Mouse (Mus musculus) hindlimb bud, embryonic 11.5 days (tissue): Measurements from ENCODE around the gene Olfr878.

Experiments
- DNase-seq: peaks from one replicate; pipeline ENCODE4 v3.0.0-alpha.2; 2012; ENCODE audit warnings: low read depth, low spot score; ENCODE audit errors: extremely low spot score

Gene Olfr878

GRCm38 (mm10) chr9:37917540-37917939 lies at the start of gene Olfr878:
Olfr878 (plus strand) TSS chr9:37917840.
- DNase-seq, result no peak

DNA sequence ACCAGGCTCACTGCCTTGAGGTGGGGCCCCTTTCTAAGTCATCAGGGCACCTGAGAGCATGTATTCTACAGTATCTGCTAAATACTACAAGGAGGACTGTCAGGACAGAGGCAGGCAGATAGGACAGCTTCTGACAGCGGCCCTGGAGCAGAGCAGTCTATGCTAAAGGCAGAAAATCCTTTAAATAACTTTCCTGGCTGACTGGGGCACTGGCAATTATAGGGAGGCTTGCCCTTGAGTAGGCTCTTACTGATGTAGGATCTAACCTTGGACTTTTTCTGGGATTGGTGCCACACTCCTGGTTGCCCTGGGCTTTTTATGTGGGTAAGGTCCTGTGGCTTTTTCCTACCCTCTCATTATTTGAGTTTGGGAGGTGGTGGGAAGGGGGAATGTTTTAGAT lies 47.4 kb upstream of the Olfr878 start:
- DNase-seq, result no peak

DNA sequence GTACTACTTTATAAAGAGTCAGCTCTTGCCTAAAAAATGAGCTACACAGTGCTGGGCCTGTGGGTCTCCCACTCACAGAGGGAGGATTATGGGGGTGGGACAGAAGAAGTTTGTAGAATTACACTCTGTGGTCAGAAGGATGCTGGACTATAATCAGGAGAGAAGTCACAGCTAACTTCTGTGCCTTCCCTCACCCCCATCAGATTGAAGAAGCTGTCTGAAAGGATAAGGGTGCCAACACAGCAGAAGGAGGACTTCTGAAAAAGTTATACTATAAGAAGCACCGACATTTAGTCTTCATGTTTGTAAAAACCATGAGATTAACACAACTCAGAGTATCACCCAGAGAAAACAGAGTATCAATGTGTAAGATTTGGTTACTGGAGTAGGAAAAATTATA lies 46.5 kb upstream of the Olfr878 start:
- no peak for DNase-seq

DNA sequence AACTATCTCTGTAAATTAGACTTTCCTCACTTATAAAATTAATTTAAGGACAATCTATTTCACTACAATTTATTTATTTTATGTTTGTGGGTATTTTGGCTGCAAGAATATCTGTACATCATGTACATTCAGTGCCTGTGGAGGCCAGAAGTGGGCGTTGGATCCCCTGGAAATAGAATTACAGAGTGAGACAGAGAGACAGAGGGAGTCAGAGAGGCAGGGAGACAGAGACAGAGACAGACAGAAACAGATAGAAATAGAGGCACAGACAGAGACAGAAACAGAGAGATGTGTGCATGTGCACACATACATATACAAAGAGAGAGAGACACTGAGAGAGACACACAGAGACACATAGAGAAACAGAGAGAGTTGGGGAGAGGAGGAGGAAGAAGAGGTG lies 46.1 kb upstream of the Olfr878 start:
- no peak for DNase-seq

DNA sequence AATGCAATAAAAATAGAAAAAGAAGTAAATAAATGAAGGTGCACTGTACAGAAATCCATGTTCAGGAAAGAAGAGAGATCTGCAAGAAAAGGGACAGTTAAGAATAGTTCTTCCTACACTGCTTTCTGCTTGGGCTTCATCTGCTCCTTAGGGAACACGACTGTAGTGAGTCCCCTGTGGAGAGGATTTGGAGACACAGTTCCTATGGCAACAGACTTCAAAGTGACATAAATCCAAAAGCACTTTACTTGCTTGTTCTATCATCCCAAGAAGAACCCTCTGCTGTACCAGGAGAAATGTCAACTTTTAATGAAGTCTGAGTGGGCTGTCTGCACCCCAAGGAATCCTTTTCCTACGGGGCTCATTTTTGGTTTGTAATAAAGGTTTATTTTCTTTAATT lies 26.7 kb upstream of the Olfr878 start:
- DNase-seq, result no peak

- DNase-seq, result no peak
These were observed 21.0 kb upstream of the Olfr878 start, which contains the start of gene Olfr145 for GRCm38 (mm10) chr9:37896661-37897060. Olfr145 (plus strand) TSS chr9:37896724.

DNA sequence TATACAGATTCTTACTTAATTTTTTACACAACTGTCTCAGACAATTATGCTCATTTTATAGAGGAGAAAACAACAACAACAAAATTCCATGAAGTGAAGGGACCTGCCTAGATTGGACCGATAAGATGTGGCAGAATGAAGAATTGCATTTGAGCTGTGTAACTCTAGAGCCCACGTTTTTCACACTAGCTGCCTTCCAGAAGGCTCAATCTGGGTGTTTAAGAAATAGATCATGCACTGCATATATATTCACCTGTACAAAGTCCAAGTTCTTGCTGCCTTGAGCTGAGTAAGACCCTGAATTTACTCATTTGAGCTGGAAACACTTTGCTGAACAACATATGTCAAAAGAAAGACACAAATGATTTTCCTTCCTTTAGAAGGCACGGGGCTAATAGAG lies 12.1 kb upstream of the Olfr878 start:
- DNase-seq, result no peak

DNA sequence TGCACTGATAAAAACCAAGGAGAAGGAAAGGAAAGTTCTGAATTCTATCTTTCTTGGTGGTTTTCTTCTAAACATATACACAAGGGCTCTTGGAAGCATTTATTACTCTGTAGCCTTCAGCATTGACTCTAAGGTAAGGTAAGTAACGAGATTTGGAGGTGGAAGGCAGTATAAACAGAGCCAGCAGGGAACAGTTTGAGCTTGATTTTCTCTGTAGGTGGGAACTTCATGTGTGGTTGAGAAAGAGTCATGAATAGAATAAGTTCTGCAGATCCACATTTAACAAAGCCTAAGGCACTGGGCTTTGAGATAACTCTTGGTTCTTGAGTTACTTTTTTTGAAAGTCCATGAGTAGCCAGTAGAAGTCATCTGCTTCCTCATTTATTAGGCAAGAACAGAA lies 378 bp downstream of the Olfr878 start:
- DNase-seq, result no peak

DNA sequence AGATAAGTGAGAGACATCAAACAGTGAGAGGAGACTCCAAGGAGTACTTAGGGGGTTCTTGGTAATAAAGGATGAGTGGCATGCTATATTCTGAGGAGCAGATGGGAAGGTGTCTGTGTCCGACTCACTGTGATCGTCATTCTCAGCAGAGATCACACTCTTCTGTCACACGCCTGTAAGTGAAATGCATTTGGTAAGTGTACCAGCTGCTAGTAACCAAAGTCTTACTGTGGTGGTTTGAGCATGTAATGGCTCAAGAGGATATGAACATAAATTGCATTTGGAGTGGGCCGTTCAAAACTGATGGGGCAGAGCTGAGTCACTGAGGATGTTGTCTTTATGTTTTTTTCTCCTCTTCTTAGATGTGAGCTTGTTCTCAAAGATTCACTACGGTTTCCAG lies 6.6 kb downstream of the Olfr878 start:
- DNase-seq, result no peak

DNA sequence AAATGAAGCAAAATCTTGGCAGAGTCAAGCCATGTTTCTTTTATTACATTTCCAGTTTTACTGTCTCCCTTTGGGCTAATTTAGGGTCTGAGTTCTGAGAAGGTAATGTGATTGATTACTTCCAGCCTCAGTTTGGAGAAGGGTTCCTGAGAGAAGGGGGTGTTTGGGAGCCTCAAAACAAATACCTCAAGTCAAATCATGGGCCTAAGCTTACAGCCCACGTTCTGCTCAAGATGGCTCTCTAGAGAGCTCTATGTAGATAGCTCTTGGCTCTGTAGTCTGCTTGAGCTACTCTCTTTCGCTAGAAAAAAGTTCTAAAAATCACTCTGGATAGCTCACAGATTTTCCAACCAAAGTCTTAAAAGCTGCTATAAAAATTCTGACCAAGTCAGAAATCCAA lies 7.8 kb downstream of the Olfr878 start:
- no peak for DNase-seq

GRCm38 (mm10) chr9:37926019-37927013 lies 8.7 kb downstream of the Olfr878 start:
- no peak for DNase-seq

GRCm38 (mm10) chr9:37932519-37932918 lies 14.9 kb downstream of the Olfr878 start:
- peak; percentile 57 for DNase-seq

DNA sequence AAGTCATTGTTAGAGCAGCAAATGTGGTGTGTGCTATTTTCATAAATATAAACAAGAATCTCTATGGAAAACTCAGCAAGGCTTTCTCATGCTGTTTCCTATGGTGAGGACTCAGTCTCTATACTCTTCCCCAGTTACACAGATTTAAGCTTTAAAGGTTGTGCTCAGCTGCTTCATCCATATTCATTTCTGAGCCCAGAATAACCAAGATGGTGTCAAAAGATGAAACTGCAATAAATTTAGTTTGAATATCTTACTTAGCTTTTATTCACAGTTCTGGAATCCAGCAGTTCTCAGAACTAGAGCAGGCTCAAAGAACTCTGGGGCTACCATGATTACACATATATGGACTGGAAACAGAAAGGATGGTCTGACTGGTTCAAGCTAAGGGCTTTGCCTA lies 16.5 kb downstream of the Olfr878 start:
- DNase-seq, result no peak

GRCm38 (mm10) chr9:37941167-37941566 lies 23.5 kb downstream of the Olfr878 start:
- no peak for DNase-seq
